Mouse (Mus musculus) megakaryocyte-erythroid progenitor cell, adult 5 weeks (primary cell): Measurements from ENCODE around the gene Nhlrc4. TPM values are rescaled to one million over a fixed set of nuclear protein-coding genes. Genes with fewer than 3 reads are reported as not detected.

ENCODE experiments used
- polyA plus RNA-seq: library from polyadenylated mRNA; stranded (reverse); fragments of >175 nt; gene quantifications from 2 replicates; pipeline ENCODE4 v1.2.3, GENCODE M21; 2012

Nhlrc4 gene
- polyA plus RNA-seq, result 0.50 TPM in 1 of 2 replicates, not detected in the other

DNA sequence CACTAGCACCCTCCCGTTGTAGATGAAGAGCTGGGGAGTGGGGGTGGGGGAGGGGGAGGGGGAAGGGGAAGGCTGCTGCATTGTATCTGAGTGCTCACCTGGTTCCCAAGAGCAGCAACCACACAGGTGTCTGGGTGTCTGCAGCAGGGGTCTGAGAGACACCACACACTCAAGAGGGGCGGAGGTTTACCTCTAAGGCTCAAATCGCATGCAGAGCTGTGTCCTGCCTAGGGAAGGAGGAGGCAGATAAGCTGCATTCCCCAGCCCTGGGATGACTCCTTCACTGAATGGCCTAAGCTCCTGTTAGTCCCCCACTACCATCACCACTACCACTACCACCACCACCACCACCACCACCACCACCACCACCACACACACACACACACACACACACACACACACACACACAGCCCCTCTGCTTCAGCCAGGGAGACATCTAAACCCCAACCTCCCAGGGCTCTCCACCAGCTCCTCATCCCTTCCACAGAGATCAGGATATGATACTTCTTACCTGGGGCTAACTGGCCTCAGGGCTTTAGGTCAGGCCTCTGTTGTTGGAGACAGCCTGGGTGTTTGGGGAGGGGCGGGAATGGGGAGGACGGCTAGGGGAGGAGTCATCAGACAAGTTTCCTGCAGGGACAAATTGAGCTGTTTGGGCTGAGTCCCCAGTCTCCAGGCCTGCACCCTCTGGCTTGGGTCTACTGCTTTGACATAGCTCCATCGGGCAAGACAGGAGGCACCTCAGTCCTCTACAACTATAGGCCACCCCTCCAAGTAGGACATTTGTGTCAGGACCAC, at the start of gene Nhlrc4, which contains the start of gene Pigq:
Gene Nhlrc4, minus strand, starts transcription at position 596 of the 798 bp plus-strand sequence.
Gene Pigq, minus strand, starts transcription at position 571 of the 798 bp plus-strand sequence.

DNA sequence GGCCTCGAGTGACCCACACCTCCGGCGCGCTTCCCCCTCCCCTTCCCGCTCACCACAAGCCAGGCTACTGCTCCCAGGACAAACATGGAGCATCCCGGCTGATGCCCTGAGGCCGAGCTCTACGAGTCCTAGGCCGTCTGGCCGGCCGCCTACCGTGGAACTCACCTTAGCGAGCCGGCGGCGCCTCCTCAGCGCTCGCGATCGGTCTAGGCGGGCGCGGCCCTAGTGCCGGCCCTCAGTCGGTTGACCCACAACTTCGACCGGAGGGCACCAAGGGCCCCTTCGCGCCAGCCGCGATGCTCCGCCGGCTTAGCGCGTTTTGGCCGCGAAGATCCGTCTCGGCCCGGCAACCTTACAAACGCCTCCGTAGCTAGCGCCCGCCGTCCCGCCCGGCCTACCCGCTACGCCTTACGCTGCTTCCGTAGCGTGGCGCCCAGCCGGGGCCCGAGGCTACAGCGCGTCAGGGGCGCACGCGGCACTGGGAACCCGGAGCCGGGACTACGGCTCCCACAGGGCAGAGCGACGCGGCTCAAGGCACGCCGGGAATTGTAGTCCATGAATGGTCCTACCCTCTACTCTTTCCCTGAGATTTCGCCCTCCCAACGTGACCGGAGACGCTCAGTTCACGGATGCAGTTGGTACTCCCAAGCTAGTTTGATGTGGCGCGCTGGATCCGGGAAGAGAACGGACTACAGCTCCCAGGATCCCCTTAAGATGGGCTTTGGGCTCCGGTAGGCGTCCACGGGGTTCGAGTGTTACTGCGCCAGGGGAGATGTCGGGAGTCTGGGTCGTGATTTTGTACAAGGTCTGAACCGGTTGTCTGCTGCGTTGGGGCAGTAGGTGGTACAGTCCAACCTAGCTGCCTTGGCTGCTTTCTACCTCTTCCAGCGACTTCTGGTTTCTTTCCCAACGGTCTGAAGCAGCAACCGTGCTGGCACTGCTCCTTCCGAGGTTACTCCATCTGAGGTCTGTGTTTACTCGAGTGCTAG, 40.8 kb upstream of the Nhlrc4 start, which contains the start of gene Capn15:
Gene Capn15, minus strand, starts transcription at position 491 of the 989 bp plus-strand sequence.

DNA sequence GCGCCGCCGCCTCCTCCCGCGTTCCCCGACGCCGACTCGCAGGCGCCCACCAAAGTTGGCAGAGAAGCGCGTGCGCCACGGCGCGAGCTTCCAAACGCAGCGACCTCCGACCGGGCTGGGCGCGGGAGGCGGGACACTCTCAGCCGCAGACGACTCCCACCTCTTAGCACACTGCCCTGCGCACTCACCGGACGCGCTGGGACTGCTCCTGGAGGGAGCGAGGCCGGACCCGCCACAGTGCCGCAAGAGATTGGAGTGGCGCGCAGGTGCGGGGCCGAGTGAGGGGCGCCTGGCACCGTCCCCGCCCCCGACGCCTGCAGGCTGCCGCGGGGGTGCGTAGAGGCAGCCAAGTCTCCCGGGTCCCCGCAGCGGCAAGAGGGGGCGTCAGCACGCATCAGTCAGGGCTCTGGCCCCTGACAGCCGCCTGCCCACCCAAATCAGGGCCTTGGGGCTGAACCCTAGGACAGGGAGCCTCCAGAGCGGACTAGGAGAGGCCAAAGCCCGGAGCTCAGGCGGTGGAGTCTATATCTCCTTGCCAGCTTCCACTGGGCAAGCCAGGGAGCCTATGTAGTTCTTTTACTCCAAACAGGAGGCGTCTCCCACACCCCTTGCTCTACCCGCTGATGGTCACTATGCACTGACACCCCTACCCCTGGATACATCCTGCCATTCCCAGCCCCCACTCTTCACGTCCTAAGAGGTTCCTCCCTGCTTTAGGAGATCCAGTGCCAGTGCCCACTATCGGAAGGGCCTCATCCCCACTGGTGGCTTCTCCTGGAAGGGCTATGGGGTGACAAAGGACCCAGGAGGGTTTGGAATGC, 7.3 kb upstream of the Nhlrc4 start, which contains the start of gene A930017K11Rik:
Gene A930017K11Rik, minus strand, starts transcription at position 763 of the 821 bp plus-strand sequence.

DNA sequence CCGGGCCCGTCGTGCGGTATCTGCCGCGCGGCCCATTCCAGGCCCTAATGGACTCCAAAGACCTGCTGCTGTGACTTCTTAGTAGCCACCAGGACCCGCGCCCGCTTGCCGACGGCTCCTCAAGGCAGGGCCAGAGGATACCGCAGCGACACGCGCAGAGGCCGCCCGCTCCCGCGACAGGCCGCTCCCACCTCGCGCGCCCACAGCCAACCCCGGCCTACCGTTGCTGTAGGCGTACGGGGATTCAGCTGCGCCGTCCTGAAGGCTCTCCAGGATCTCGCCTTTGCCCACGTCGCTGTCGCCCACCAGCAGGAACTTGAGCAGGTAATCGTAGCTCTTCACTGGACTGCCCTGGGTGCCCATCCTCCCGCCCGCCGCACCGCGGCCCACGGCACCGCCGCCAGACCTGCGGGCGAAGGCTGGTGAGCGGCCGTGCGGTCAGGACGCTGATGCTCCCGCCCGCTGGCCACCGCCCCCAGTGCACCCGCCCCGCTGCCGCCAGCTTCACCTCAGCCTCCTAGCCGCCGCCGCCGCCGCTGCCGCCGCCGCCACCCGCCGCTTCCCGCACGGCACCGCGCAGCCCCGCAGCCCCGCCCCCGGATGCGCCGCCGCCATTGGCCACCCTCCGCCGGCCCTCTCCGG, 25.5 kb downstream of the Nhlrc4 start, which contains the start of gene Rab40c:
Gene Rab40c, minus strand, starts transcription at position 584 of the 642 bp plus-strand sequence.

Other genes starting within 250 kb of the Nhlrc4 start
- not detected in 2 replicates for gene Gng13, start 227.8 kb downstream of the Nhlrc4 start, polyA plus RNA-seq
- gene Chtf18, start 217.5 kb downstream of the Nhlrc4 start, polyA plus RNA-seq, result 62.0 and 75.4 TPM in 2 replicates
- gene Rpusd1, start 217.3 kb downstream of the Nhlrc4 start, polyA plus RNA-seq, result 29.2 and 34.8 TPM in 2 replicates
- gene Mslnl, start 208.9 kb downstream of the Nhlrc4 start, polyA plus RNA-seq, result 0.04 TPM in 1 of 2 replicates, not detected in the other
- gene Msln, start 190.6 kb downstream of the Nhlrc4 start, polyA plus RNA-seq, result not detected in 2 replicates
- gene Narfl, start 171.2 kb downstream of the Nhlrc4 start, polyA plus RNA-seq, result 19.6 and 19.7 TPM in 2 replicates
- gene Haghl, start 159.3 kb downstream of the Nhlrc4 start, polyA plus RNA-seq, result 28.8 and 33.6 TPM in 2 replicates
- 0.11 TPM in 1 of 2 replicates, not detected in the other for gene Ccdc78, start 158.4 kb downstream of the Nhlrc4 start, polyA plus RNA-seq
- 40.2 and 41.6 TPM in 2 replicates for gene Fam173a, start 152.1 kb downstream of the Nhlrc4 start, polyA plus RNA-seq
- not detected in 2 replicates for gene AC134908.4, start 149.3 kb downstream of the Nhlrc4 start, polyA plus RNA-seq
- gene Metrn, start 147.8 kb downstream of the Nhlrc4 start, polyA plus RNA-seq, result 132 and 135 TPM in 2 replicates
- gene Fbxl16, start 135.9 kb downstream of the Nhlrc4 start, polyA plus RNA-seq, result 0.12 and 0.13 TPM in 2 replicates
- gene Wdr24, start 121.3 kb downstream of the Nhlrc4 start, polyA plus RNA-seq, result 8.2 and 8.6 TPM in 2 replicates
- 9.7 and 11.1 TPM in 2 replicates for gene Jmjd8, start 116.1 kb downstream of the Nhlrc4 start, polyA plus RNA-seq
- gene Stub1, start 111.6 kb downstream of the Nhlrc4 start, polyA plus RNA-seq, result 153 and 162 TPM in 2 replicates
- gene Rhbdl1, start 107.7 kb downstream of the Nhlrc4 start, polyA plus RNA-seq, result 2.0 and 2.5 TPM in 2 replicates
- gene Gm20683, start 103.2 kb downstream of the Nhlrc4 start, polyA plus RNA-seq, result 9.8 and 11.1 TPM in 2 replicates
- 116 and 144 TPM in 2 replicates for gene Rhot2, start 100.1 kb downstream of the Nhlrc4 start, polyA plus RNA-seq
- 25.5 and 31.2 TPM in 2 replicates for gene Wdr90, start 83.5 kb downstream of the Nhlrc4 start, polyA plus RNA-seq
- gene Mcrip2, start 76.2 kb downstream of the Nhlrc4 start, polyA plus RNA-seq, result 137 and 165 TPM in 2 replicates
- gene Mettl26, start 69.9 kb downstream of the Nhlrc4 start, polyA plus RNA-seq, result 49.6 and 51.3 TPM in 2 replicates
- gene Wfikkn1, start 64.1 kb downstream of the Nhlrc4 start, polyA plus RNA-seq, result 3.7 and 7.4 TPM in 2 replicates
- gene Rab40c, start 25.2 kb downstream of the Nhlrc4 start, polyA plus RNA-seq, result 11.1 and 12.9 TPM in 2 replicates
- 135 and 143 TPM in 2 replicates for gene Pigq, start within 50 bp of the Nhlrc4 start, polyA plus RNA-seq
- gene A930017K11Rik, start 7.6 kb upstream of the Nhlrc4 start, polyA plus RNA-seq, result 0.02 and 0.04 TPM in 2 replicates
- 46.0 and 55.2 TPM in 2 replicates for gene Capn15, start 40.8 kb upstream of the Nhlrc4 start, polyA plus RNA-seq
- gene Rab11fip3, start 124.6 kb upstream of the Nhlrc4 start, polyA plus RNA-seq, result 5.8 and 10.9 TPM in 2 replicates
- gene Decr2, start 145.4 kb upstream of the Nhlrc4 start, polyA plus RNA-seq, result 0.79 and 1.8 TPM in 2 replicates
- 136 and 164 TPM in 2 replicates for gene Nme4, start 150.6 kb upstream of the Nhlrc4 start, polyA plus RNA-seq
- 14.6 and 15.2 TPM in 2 replicates for gene Tmem8, start 168.3 kb upstream of the Nhlrc4 start, polyA plus RNA-seq
- 212 and 241 TPM in 2 replicates for gene Mrpl28, start 178.5 kb upstream of the Nhlrc4 start, polyA plus RNA-seq
- 56.6 and 71.3 TPM in 2 replicates for gene Axin1, start 193.7 kb upstream of the Nhlrc4 start, polyA plus RNA-seq